Mouse (Mus musculus) cortical plate, adult 2 months (tissue): ENCODE measurements around the gene Havcr2.

Experiments
- CTCF ChIP-seq: fragments of 200-500 bp; IDR thresholded peaks from 2 replicates; pipeline ENCODE4 v1.5.1; 2011; ENCODE audit warnings: mild to moderate bottlenecking, control low read depth, low read length; ENCODE audit not compliant: insufficient read depth; ENCODE audit errors: extremely low read depth
- POLR2A ChIP-seq: fragments of 200-500 bp; IDR thresholded peaks from 2 replicates; pipeline ENCODE4 v1.6.1; 2011; ENCODE audit warnings: mild to moderate bottlenecking, low read length, control low read depth; ENCODE audit not compliant: insufficient read depth; ENCODE audit errors: extremely low read depth

- TF ChIP-seq CTCF (no peak), POLR2A (no peak)
Measured at GRCm38 (mm10) chr11:46418860-46419259, 35.9 kb upstream of the Havcr2 start.
